Mouse (Mus musculus) limb, embryonic 10.5 days (tissue): ENCODE results near the gene Olfr639. TPM values are rescaled to one million over a fixed set of nuclear protein-coding genes. Genes with fewer than 3 reads are reported as not detected.
"Not testable (repeated sequence)": the region's sequence is repeated elsewhere in the genome, so short reads cannot be mapped to it uniquely, and the experiment has no call there.

Source experiments
- DNase-seq: peaks from one replicate; pipeline ENCODE4 v3.0.0-alpha.2; 2017; ENCODE audit warnings: low spot score
- H3K27ac ChIP-seq: fragments of 300-500 bp; sonication (generic); 2 replicates; pipeline ENCODE4 v1.5.1; 2016; ENCODE audit warnings: mild to moderate bottlenecking
- H3K27me3 ChIP-seq: fragments of 300-500 bp; sonication (generic); 2 replicates; pipeline ENCODE4 v1.6.1; 2016; ENCODE audit warnings: low read depth, mild to moderate bottlenecking; ENCODE audit not compliant: poor library complexity, severe bottlenecking
- H3K36me3 ChIP-seq: fragments of 300-500 bp; sonication (generic); 2 replicates; pipeline ENCODE4 v1.6.1; 2016; ENCODE audit warnings: mild to moderate bottlenecking, moderate library complexity
- H3K4me1 ChIP-seq: fragments of 300-500 bp; sonication (generic); 2 replicates; pipeline ENCODE4 v1.6.1; 2016
- H3K4me3 ChIP-seq: fragments of 300-500 bp; sonication (generic); 2 replicates; pipeline ENCODE4 v1.5.1; 2016; ENCODE audit warnings: mild to moderate bottlenecking, moderate library complexity
- H3K9me3 ChIP-seq: fragments of 300-500 bp; sonication (generic); replicated peaks from 2 replicates; pipeline ENCODE4 v1.6.1; 2016; ENCODE audit warnings: mild to moderate bottlenecking
- WGBS: fragments of 180-500 bp; shearing (Covaris S2); methylation state at CpG from one replicate; pipeline ENCODE4 v1.1.7; 2016; 5-methylcytosine and 5-hydroxymethylcytosine counted together
- polyA plus RNA-seq: library from polyadenylated mRNA; unstranded; fragments of >200 nt; fragmentation: Nextera tagmentation; extraction: Ambion mirVana; gene quantifications from 2 replicates; pipeline ENCODE4 v1.2.1, GENCODE M21; 2016

The Olfr639 gene
- polyA plus RNA-seq, 1 experiment from 2014 or later: 0.03 TPM

GRCm38 (mm10) chr7:103966873-103967272 lies 50.2 kb downstream of the Olfr639 start:
- not testable (repeated sequence) for H3K9me3 ChIP-seq

More at GRCm38 (mm10) chr7:103966873-103967272, 50.2 kb downstream of the Olfr639 start:
- not testable (repeated sequence) for H3K27me3 ChIP-seq, H3K27ac ChIP-seq, DNase-seq, H3K4me3 ChIP-seq, H3K36me3 ChIP-seq, H3K4me1 ChIP-seq
- WGBS: 97% methylated on average over 22 of the region's 22 CpGs

Other genes with a start within 250 kb of the Olfr639 start
- gene Olfr69, start 245.7 kb downstream of the Olfr639 start, polyA plus RNA-seq: not detected in 2 replicates
- gene Olfr68, start 237.6 kb downstream of the Olfr639 start, polyA plus RNA-seq: not detected in 2 replicates
- not detected in 2 replicates for gene Olfr67, start 225.5 kb downstream of the Olfr639 start, polyA plus RNA-seq
- gene Hbb-bt, start 203.3 kb downstream of the Olfr639 start, polyA plus RNA-seq: 172 and 327 TPM in 2 replicates
- 49.0 and 110 TPM in 2 replicates for gene Hbb-bs, start 189.2 kb downstream of the Olfr639 start, polyA plus RNA-seq
- 0.29 TPM in 1 of 2 replicates, not detected in the other for gene Hbb-bh2, start 176.8 kb downstream of the Olfr639 start, polyA plus RNA-seq
- gene Hbb-bh1, start 174.1 kb downstream of the Olfr639 start, polyA plus RNA-seq: 2,391 and 3,747 TPM in 2 replicates
- gene Hbb-y, start 164.1 kb downstream of the Olfr639 start, polyA plus RNA-seq: 6,719 and 7,575 TPM in 2 replicates
- gene Olfr66, start 131.1 kb downstream of the Olfr639 start, polyA plus RNA-seq: not detected in 2 replicates
- gene Olfr64, start 122.8 kb downstream of the Olfr639 start, polyA plus RNA-seq: not detected in 2 replicates
- not detected in 2 replicates for gene Olfr65, start 113.8 kb downstream of the Olfr639 start, polyA plus RNA-seq
- gene Olfr631, start 88.5 kb downstream of the Olfr639 start, polyA plus RNA-seq: not detected in 2 replicates
- gene Olfr632, start 83.0 kb downstream of the Olfr639 start, polyA plus RNA-seq: not detected in 2 replicates
- gene Olfr633, start 72.9 kb downstream of the Olfr639 start, polyA plus RNA-seq: not detected in 2 replicates
- gene Olfr635, start 46.2 kb downstream of the Olfr639 start, polyA plus RNA-seq: not detected in 2 replicates
- not detected in 2 replicates for gene Olfr638, start 18.6 kb downstream of the Olfr639 start, polyA plus RNA-seq
- gene Olfr640, start 8.3 kb upstream of the Olfr639 start, polyA plus RNA-seq: not detected in 2 replicates
- gene Olfr641, start 18.1 kb upstream of the Olfr639 start, polyA plus RNA-seq: not detected in 2 replicates
- not detected in 2 replicates for gene Olfr642, start 35.4 kb upstream of the Olfr639 start, polyA plus RNA-seq
- gene 4930516K23Rik, start 44.1 kb upstream of the Olfr639 start, polyA plus RNA-seq: not detected in 2 replicates
- not detected in 2 replicates for gene Olfr644, start 54.6 kb upstream of the Olfr639 start, polyA plus RNA-seq
- gene Olfr645, start 68.2 kb upstream of the Olfr639 start, polyA plus RNA-seq: not detected in 2 replicates
- not detected in 2 replicates for gene Olfr646, start 87.6 kb upstream of the Olfr639 start, polyA plus RNA-seq
- gene Ubqln5, start 112.5 kb upstream of the Olfr639 start, polyA plus RNA-seq: not detected in 2 replicates
- gene Olfr643, start 120.1 kb upstream of the Olfr639 start, polyA plus RNA-seq: not detected in 2 replicates
- not detected in 2 replicates for gene Ubqln3, start 126.0 kb upstream of the Olfr639 start, polyA plus RNA-seq
- gene Ubqlnl, start 133.3 kb upstream of the Olfr639 start, polyA plus RNA-seq: not detected in 2 replicates
- not detected in 2 replicates for gene Olfm5, start 147.5 kb upstream of the Olfr639 start, polyA plus RNA-seq
- 0.16 and 0.29 TPM in 2 replicates for gene Olfr648, start 166.1 kb upstream of the Olfr639 start, polyA plus RNA-seq
- gene Olfr649, start 178.7 kb upstream of the Olfr639 start, polyA plus RNA-seq: not detected in 2 replicates
- gene Trim6, start 201.5 kb upstream of the Olfr639 start, polyA plus RNA-seq: 6.4 and 7.0 TPM in 2 replicates
- gene Trim34a, start 227.2 kb upstream of the Olfr639 start, polyA plus RNA-seq: 0.31 and 0.91 TPM in 2 replicates